In genomic region chr12:80604218-80604617, GRCm38 (mm10) we compare ENCODE assay signal across 11 mouse cellular contexts. TPM values are rescaled to one million over a fixed set of nuclear protein-coding genes. Genes with fewer than 3 reads are reported as not detected.
DNase-seq lines count a peak whose midpoint lies in the region; ATAC-seq and TF ChIP-seq lines count a peak whose summit lies in the region.
"Had no signal": no experiment of that assay in that cellular context is flagged by ENCODE, and none has a peak within 500 bp of the region (broad histone marks: within the 10 kb centered on the region; RNA-seq: fewer than 3 reads in every experiment).

No protein-coding gene starts in this region.

- no peaks in the 10 kb centered on the region for H3K4me1 ChIP-seq in forebrain, postnatal 0 days (ENCODE audit: insufficient read depth)
- no peaks in the 10 kb centered on the region for H3K4me1 ChIP-seq in forebrain, embryonic 10.5 days
- H3K4me1 ChIP-seq in intestine, embryonic 14.5 days (replicated peaks; ENCODE audit: control insufficient read depth, insufficient read depth, low read length): peaks cover 14% of the 10 kb centered on the region
- H3K4me1 ChIP-seq in intestine, postnatal 0 days (replicated peaks; ENCODE audit: control insufficient read depth, insufficient read depth, low read length): no peaks in the 10 kb centered on the region
- peaks cover 39% of the 10 kb centered on the region for H3K4me1 ChIP-seq in lung, embryonic 15.5 days
- H3K4me1 ChIP-seq in midbrain, embryonic 16.5 days (ENCODE audit: control insufficient read depth, insufficient read depth, low read length): peaks cover 10% of the 10 kb centered on the region

- no peak for TF ChIP-seq CTCF in forebrain, postnatal 0 days (IDR thresholded peaks at IDR 0.05; ENCODE audit: low read depth)
- TF ChIP-seq CTCF in intestine, postnatal 0 days (IDR thresholded peaks at IDR 0.05; ENCODE audit: low read depth): no peak

- no peaks in the 10 kb centered on the region for H3K27me3 ChIP-seq in forebrain, postnatal 0 days (ENCODE audit: insufficient read depth, low read length)
- no peaks in the 10 kb centered on the region for H3K27me3 ChIP-seq in forebrain, embryonic 10.5 days (ENCODE audit: poor library complexity, severe bottlenecking)
- H3K27me3 ChIP-seq in intestine, embryonic 14.5 days (replicated peaks; ENCODE audit: control insufficient read depth, insufficient read depth, low read length): no peaks in the 10 kb centered on the region
- no peaks in the 10 kb centered on the region for H3K27me3 ChIP-seq in intestine, postnatal 0 days (replicated peaks; ENCODE audit: control insufficient read depth, insufficient read depth, low read length)
- no peaks in the 10 kb centered on the region for H3K27me3 ChIP-seq in lung, embryonic 15.5 days
- H3K27me3 ChIP-seq in midbrain, embryonic 16.5 days (ENCODE audit: control insufficient read depth, insufficient read depth, low read depth, low read length): no peaks in the 10 kb centered on the region
- H3K27me3 ChIP-seq: limb, embryonic 12.5 days had no signal

- H3K27ac ChIP-seq in forebrain, postnatal 0 days (ENCODE audit: low read depth, low read length): peak overlapping the region; percentile 73
- H3K27ac ChIP-seq in forebrain, embryonic 10.5 days: no peak overlapping the region
- peak overlapping the region; percentile 38; the same call in 1 of the 2 replicates for H3K27ac ChIP-seq in intestine, embryonic 14.5 days (ENCODE audit: low read depth)
- H3K27ac ChIP-seq in intestine, postnatal 0 days (ENCODE audit: low read depth, low read length): no peak overlapping the region
- H3K27ac ChIP-seq in lung, embryonic 15.5 days: peak overlapping the region; percentile 79
- H3K27ac ChIP-seq in midbrain, embryonic 16.5 days (ENCODE audit: low read length): no peak overlapping the region; the same call in 1 of the 2 replicates
- H3K27ac ChIP-seq: limb, embryonic 12.5 days had no signal

- peaks cover 5% of the 10 kb centered on the region for H3K36me3 ChIP-seq in forebrain, postnatal 0 days (ENCODE audit: insufficient read depth)
- H3K36me3 ChIP-seq in forebrain, embryonic 10.5 days (replicated peaks): peaks cover 53% of the 10 kb centered on the region
- no peaks in the 10 kb centered on the region for H3K36me3 ChIP-seq in intestine, embryonic 14.5 days (ENCODE audit: control insufficient read depth, insufficient read depth, low read length)
- H3K36me3 ChIP-seq in intestine, postnatal 0 days (ENCODE audit: control insufficient read depth, insufficient read depth): no peaks in the 10 kb centered on the region
- no peaks in the 10 kb centered on the region for H3K36me3 ChIP-seq in lung, embryonic 15.5 days
- no peaks in the 10 kb centered on the region; the same call in 1 of the 2 replicates for H3K36me3 ChIP-seq in midbrain, embryonic 16.5 days (ENCODE audit: control insufficient read depth, insufficient read depth, low read length)
- H3K36me3 ChIP-seq: limb, embryonic 12.5 days had no signal

- peak; percentile 69 for ATAC-seq in forebrain, postnatal 0 days
- ATAC-seq in intestine, embryonic 14.5 days (replicated peaks; ENCODE audit: low FRiP score, low TSS enrichment, low read depth): no peak
- no peak for ATAC-seq in intestine, postnatal 0 days
- no peak for ATAC-seq in lung, embryonic 15.5 days (ENCODE audit: borderline replicate concordance, extremely low read depth, low FRiP score, low TSS enrichment)
- ATAC-seq in midbrain, embryonic 16.5 days: peak; percentile 41; the same call in 1 of the 2 replicates

- no peaks in the 10 kb centered on the region for H3K9me3 ChIP-seq in forebrain, postnatal 0 days (ENCODE audit: low read length)
- H3K9me3 ChIP-seq in forebrain, embryonic 10.5 days: no peaks in the 10 kb centered on the region
- H3K9me3 ChIP-seq in intestine, embryonic 14.5 days (ENCODE audit: control insufficient read depth, low read length): no peaks in the 10 kb centered on the region
- H3K9me3 ChIP-seq in intestine, postnatal 0 days (ENCODE audit: control insufficient read depth): no peaks in the 10 kb centered on the region
- no peaks in the 10 kb centered on the region for H3K9me3 ChIP-seq in lung, embryonic 15.5 days
- no peaks in the 10 kb centered on the region for H3K9me3 ChIP-seq in midbrain, embryonic 16.5 days (replicated peaks; ENCODE audit: control insufficient read depth, low read length, poor library complexity, severe bottlenecking)
- H3K9me3 ChIP-seq: limb, embryonic 12.5 days had no signal

- no peak overlapping the region for H3K9ac ChIP-seq in forebrain, postnatal 0 days
- H3K9ac ChIP-seq in intestine, embryonic 14.5 days (ENCODE audit: low read length): no peak overlapping the region
- no peak overlapping the region for H3K9ac ChIP-seq in intestine, postnatal 0 days (ENCODE audit: low read depth, low read length)
- H3K9ac ChIP-seq in lung, embryonic 15.5 days: no peak overlapping the region
- no peak overlapping the region for H3K9ac ChIP-seq in midbrain, embryonic 16.5 days (ENCODE audit: low read depth, low read length)
- H3K9ac ChIP-seq: limb, embryonic 12.5 days had no signal

- no peak overlapping the region for H3K4me2 ChIP-seq in forebrain, postnatal 0 days (ENCODE audit: low read depth)
- H3K4me2 ChIP-seq in intestine, embryonic 14.5 days (ENCODE audit: low read length): no peak overlapping the region
- no peak overlapping the region for H3K4me2 ChIP-seq in intestine, postnatal 0 days (replicated peaks; ENCODE audit: low read depth)
- no peak overlapping the region for H3K4me2 ChIP-seq in lung, embryonic 15.5 days
- H3K4me2 ChIP-seq in midbrain, embryonic 16.5 days (ENCODE audit: low read length): no peak overlapping the region
- H3K4me2 ChIP-seq: limb, embryonic 12.5 days had no signal

- peak; percentile 39 for DNase-seq in forebrain, postnatal 0 days
- DNase-seq in forebrain, embryonic 10.5 days (ENCODE audit: extremely low spot score, low spot score): no peak
- no peak for DNase-seq in intestine, embryonic 14.5 days (ENCODE audit: low spot score)
- no peak for DNase-seq in lung, adult 18-20 months
- no peak for DNase-seq in urinary bladder, postnatal 14 days (ENCODE audit: low spot score)
- DNase-seq: cerebellum, adult 11 months; thymus, adult 18-20 months had no signal

- 66% methylated on average over 2 of the region's 2 CpGs for WGBS in forebrain, postnatal 0 days
- WGBS in forebrain, embryonic 10.5 days: 92% methylated on average over 2 of the region's 2 CpGs
- WGBS in intestine, embryonic 14.5 days: 92% methylated on average over 2 of the region's 2 CpGs
- WGBS in intestine, postnatal 0 days: 82% methylated on average over 2 of the region's 2 CpGs
- 68% methylated on average over 2 of the region's 2 CpGs for WGBS in lung, embryonic 15.5 days
- 71% methylated on average over 2 of the region's 2 CpGs for WGBS in midbrain, embryonic 16.5 days

- H3K4me3 ChIP-seq in forebrain, postnatal 0 days (ENCODE audit: low read depth, low read length): no peak overlapping the region
- no peak overlapping the region for H3K4me3 ChIP-seq in forebrain, embryonic 10.5 days
- no peak overlapping the region for H3K4me3 ChIP-seq in intestine, embryonic 14.5 days (ENCODE audit: low read depth, low read length)
- no peak overlapping the region for H3K4me3 ChIP-seq in intestine, postnatal 0 days (ENCODE audit: low read depth, low read length)
- no peak overlapping the region for H3K4me3 ChIP-seq in lung, embryonic 15.5 days
- H3K4me3 ChIP-seq in midbrain, embryonic 16.5 days (ENCODE audit: low read depth, low read length): no peak overlapping the region
- H3K4me3 ChIP-seq: limb, embryonic 12.5 days had no signal

RNA-seq across cellular contexts. Expression of gene Slc39a9, which starts 39.5 kb away (rescaled TPM):
- 14.0 and 19.4 TPM in 2 replicates for total RNA-seq in forebrain, postnatal 0 days (2014; rRNA removed)
- polyA plus RNA-seq in forebrain, postnatal 0 days (2015; fragmentation: Nextera tagmentation; extraction: Ambion mirVana): 15.0 and 20.7 TPM in 2 replicates
- polyA plus RNA-seq in forebrain, embryonic 10.5 days (2016; fragmentation: Nextera tagmentation; extraction: Ambion mirVana): 28.5 and 31.1 TPM in 2 replicates
- 26.1 and 29.4 TPM in 2 replicates for polyA plus RNA-seq in intestine, embryonic 14.5 days (2014; fragmentation: Nextera tagmentation; extraction: Ambion mirVana)
- 34.9 and 35.4 TPM in 2 replicates for polyA plus RNA-seq in intestine, postnatal 0 days (2015; fragmentation: Nextera tagmentation; extraction: Ambion mirVana)
- polyA plus RNA-seq in lung, embryonic 15.5 days (2015; fragmentation: Nextera tagmentation; extraction: Ambion mirVana): 27.0 and 31.3 TPM in 2 replicates
- polyA plus RNA-seq in midbrain, embryonic 16.5 days (2015; fragmentation: Nextera tagmentation; extraction: Ambion mirVana): 25.2 and 26.2 TPM in 2 replicates

RNA-seq across cellular contexts. Expression of gene Erh, which starts 39.9 kb away (rescaled TPM):
- 85.6 and 106 TPM in 2 replicates for total RNA-seq in forebrain, postnatal 0 days (2014; rRNA removed)
- polyA plus RNA-seq in forebrain, postnatal 0 days (2015; fragmentation: Nextera tagmentation; extraction: Ambion mirVana): 285 and 329 TPM in 2 replicates
- 542 and 544 TPM in 2 replicates for polyA plus RNA-seq in forebrain, embryonic 10.5 days (2016; fragmentation: Nextera tagmentation; extraction: Ambion mirVana)
- polyA plus RNA-seq in intestine, embryonic 14.5 days (2014; fragmentation: Nextera tagmentation; extraction: Ambion mirVana): 316 and 325 TPM in 2 replicates
- 112 and 113 TPM in 2 replicates for polyA plus RNA-seq in intestine, postnatal 0 days (2015; fragmentation: Nextera tagmentation; extraction: Ambion mirVana)
- 326 and 362 TPM in 2 replicates for polyA plus RNA-seq in lung, embryonic 15.5 days (2015; fragmentation: Nextera tagmentation; extraction: Ambion mirVana)
- 252 and 253 TPM in 2 replicates for polyA plus RNA-seq in midbrain, embryonic 16.5 days (2015; fragmentation: Nextera tagmentation; extraction: Ambion mirVana)

Comparison
In these comparisons a context has a peak if more than half of its experiments do, and no peak if none do; other contexts are left out.
1. H3K27ac ChIP-seq: peak in forebrain, postnatal 0 days (single experiment), intestine, embryonic 14.5 days (single experiment) and lung, embryonic 15.5 days (single experiment); none in forebrain, embryonic 10.5 days (single experiment), intestine, postnatal 0 days (single experiment) and midbrain, embryonic 16.5 days (single experiment).
2. ATAC-seq: peak in forebrain, postnatal 0 days (single experiment) and midbrain, embryonic 16.5 days (single experiment); none in intestine, embryonic 14.5 days (single experiment), intestine, postnatal 0 days (single experiment) and lung, embryonic 15.5 days (single experiment).